Mouse (Mus musculus) lung, adult 18-20 months (tissue): ENCODE measurements at regions not wholly inside any gene's neighbourhood (a gene's known extent, or its start where the extent isn't known, plus 50 kb on each side); places are given as distances from the start of the nearest gene placed in this dataset.

Experiments
- DNase-seq, 2 experiments: peaks; one replicate each; pipeline ENCODE4 v3.0.0; 2022; ENCODE audit warnings: mixed read lengths in 2 of 2

DNA sequence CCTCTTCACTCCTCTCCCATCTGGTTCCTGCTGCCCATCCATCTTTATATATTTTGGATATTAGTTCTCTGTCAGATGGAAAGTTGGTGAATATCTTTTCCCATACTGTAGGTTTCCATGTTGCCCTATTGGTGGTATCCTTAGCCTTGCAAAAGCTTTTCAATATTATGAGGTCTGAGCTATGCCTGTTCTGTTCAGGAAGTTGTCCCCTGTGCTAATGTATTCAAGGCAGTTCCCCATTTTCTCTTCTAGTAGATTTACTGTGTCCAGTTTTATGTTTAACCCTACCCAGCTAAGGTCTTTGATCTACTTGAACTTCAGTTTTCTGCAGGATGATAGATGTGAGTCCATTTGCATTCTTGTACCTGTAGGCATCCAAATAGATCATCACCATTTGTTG lies 109.4 kb upstream of the Tusc1 start:
- DNase-seq = no peak

DNA sequence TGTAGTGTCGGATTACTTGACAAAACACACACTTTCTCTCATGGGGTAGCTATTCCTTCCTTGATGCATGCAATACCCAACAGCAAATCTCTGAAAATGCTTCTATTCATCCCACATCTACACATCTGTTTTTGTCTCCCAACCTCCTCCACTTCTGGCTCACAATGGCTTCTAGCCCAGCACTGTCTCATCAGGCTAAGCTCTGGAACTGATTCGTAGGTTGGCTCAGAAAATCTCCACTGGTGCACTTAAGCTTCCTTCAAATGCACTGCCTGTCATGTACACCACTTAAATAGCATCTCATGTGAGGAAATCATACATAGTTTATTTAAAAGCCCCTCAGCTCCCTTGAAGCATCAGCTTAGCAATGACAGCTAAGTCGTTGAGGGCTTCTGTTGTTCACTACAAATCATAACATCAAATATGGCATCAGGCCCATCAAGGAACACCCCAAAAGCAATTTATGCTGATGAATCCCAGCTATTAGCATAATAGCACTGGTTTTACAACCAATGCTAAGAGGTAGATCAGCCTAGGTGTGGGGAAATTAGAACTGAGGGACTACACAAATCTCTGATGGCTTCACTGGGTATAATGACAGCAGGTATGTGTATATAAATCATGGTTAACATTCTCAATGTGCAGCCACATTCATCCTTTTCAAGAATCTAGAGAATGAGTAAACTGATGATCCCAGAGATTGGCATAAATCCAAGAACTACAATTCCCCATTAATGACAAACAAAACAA lies 103.5 kb upstream of the Tusc1 start:
- no peak for DNase-seq

DNA sequence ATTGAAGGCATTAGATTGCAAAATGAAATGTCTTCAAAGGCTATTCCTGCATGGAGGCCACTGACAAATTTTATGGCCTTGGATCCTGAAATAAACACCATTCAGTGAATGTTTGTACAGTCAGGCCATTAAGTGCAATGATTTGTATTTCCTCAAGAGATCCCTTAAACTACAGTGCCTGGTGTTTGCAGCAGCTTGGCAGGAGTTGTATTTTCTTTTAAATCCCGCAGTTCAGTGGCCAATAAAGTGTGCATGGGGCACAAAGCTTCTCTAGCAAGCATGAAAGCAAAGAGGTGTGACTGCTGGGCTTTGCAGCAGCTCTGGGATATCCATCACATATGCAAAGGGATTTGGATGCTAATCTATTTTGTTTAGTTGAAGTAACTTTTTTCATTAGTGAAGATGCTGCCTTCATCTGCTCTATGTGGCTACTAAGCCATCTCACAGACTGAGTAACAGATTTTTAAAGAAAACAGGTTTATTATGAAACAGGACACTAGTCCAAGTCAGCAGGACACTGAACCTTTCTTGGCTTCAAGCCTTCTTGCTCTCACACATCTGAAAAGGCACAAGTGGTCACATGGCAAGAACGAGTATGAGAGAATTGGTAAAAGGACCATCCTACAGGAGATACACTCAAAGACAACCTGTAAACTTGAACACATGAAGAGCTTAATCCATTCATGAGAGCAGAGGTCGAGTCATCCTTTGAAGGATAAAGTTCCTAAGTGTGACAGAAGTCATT lies 102.2 kb upstream of the Tusc1 start:
- no peak for DNase-seq

DNA sequence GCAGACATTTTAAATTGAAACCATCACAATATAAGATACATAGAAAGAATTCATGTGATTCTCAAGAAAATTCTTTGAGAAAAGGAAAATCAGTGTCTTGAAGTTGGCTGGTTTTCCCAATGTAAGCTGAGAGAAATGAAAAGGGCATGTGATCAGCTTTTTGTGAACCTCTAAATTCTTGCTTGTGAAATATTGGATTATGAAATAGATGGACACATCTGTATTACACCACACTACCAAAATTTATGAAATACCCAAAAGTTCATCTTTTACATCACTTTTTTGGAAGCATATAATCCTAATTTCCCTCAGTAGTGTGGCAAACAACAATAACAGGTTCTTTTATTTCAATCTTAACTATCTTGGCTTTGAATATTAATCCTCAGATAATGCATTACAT lies 77.4 kb upstream of the Tusc1 start:
- no peak for DNase-seq

DNA sequence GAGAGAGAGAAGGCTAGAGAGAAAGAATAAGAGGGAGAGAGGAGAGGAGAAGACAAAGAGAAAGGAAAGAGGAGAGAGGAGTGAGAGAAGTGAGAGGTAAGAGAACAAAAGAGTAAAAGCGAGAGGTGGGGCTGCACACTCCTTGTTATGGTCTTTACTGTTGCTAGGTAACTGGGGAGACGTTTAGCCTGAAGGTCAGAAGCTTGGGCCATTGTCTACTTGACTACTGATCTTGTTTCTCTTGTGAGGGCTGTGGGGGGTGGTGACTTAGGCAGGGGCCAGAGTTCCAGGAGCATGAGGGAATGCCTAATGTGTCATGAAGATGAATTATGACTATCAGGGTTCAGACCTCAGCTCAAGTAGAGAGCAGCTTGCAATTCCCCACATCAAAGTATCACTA lies 71.6 kb upstream of the Tusc1 start:
- DNase-seq = no peak

DNA sequence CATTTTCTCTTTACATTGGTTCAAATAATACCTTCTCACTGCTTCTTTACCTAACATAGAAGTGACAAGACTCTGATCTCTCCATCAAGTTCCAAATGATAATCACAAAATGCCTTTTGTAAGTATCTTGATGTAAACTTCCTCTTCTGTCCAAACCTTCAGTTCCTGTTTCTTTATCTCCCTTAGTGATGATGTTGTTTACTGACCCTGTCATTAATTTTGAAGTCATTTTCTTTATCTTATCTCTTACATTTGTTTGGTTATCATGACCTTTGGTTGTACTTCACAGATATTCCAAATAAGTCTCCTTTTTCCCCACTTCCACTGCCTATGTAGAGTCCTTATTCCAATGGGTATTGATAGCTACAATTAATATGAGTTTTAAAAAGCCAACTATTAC lies 65.3 kb upstream of the Tusc1 start:
- DNase-seq = no peak
